Mouse (Mus musculus) cerebellum, postnatal 36 days (tissue): ENCODE results near the gene Hmcn1.

Source experiments
- DNase-seq, 2 experiments: peaks; one replicate each; pipeline ENCODE4 v3.0.0; 2021 to 2022; ENCODE audit warnings: mixed read lengths in 2 of 2

Hmcn1 gene

GRCm38 (mm10) chr1:150631035-150631855, 362.0 kb downstream of the Hmcn1 start:
- DNase-seq: no peak

GRCm38 (mm10) chr1:150623226-150623625, 370.0 kb downstream of the Hmcn1 start:
- no peak for DNase-seq

- DNase-seq: no peak
These were observed 382.7 kb downstream of the Hmcn1 start for GRCm38 (mm10) chr1:150610539-150610938.

GRCm38 (mm10) chr1:150606173-150606572, 387.1 kb downstream of the Hmcn1 start:
- no peak for DNase-seq

GRCm38 (mm10) chr1:150593614-150594013, 399.6 kb downstream of the Hmcn1 start:
- no peak for DNase-seq

- DNase-seq: peak; percentile 42 to 58
These were observed 402.0 kb downstream of the Hmcn1 start for GRCm38 (mm10) chr1:150591253-150591652.

- no peak for DNase-seq
These were observed 405.8 kb downstream of the Hmcn1 start for GRCm38 (mm10) chr1:150587410-150587809.

- no peak for DNase-seq
These were observed 408.8 kb downstream of the Hmcn1 start for GRCm38 (mm10) chr1:150584477-150584876.

- no peak for DNase-seq
These were observed 409.5 kb downstream of the Hmcn1 start for GRCm38 (mm10) chr1:150583734-150584133.

GRCm38 (mm10) chr1:150580561-150580960, 412.7 kb downstream of the Hmcn1 start:
- DNase-seq: no peak

GRCm38 (mm10) chr1:150573407-150573806, 419.8 kb downstream of the Hmcn1 start:
- DNase-seq: no peak

GRCm38 (mm10) chr1:150570562-150571156, 422.6 kb downstream of the Hmcn1 start:
- no peak for DNase-seq

GRCm38 (mm10) chr1:150569820-150570543, 423.3 kb downstream of the Hmcn1 start:
- DNase-seq: no peak

- no peak for DNase-seq
These were observed 426.9 kb downstream of the Hmcn1 start for GRCm38 (mm10) chr1:150566287-150566686.

GRCm38 (mm10) chr1:150556621-150557020, 436.6 kb downstream of the Hmcn1 start:
- no peak for DNase-seq

GRCm38 (mm10) chr1:150551390-150551789, 441.8 kb downstream of the Hmcn1 start:
- DNase-seq: no peak

GRCm38 (mm10) chr1:150546463-150546862, 446.8 kb downstream of the Hmcn1 start:
- no peak for DNase-seq

- peak; percentile 17 to 21 for DNase-seq
These were observed 453.0 kb downstream of the Hmcn1 start for GRCm38 (mm10) chr1:150540267-150540666.

GRCm38 (mm10) chr1:150537410-150538128, 455.7 kb downstream of the Hmcn1 start:
- no peak for DNase-seq

GRCm38 (mm10) chr1:150535770-150536534, 457.3 kb downstream of the Hmcn1 start:
- peak in 1 of 2 experiments; percentile 7 for DNase-seq

- no peak for DNase-seq
These were observed 458.6 kb downstream of the Hmcn1 start for GRCm38 (mm10) chr1:150534587-150534986.

GRCm38 (mm10) chr1:150513041-150513440, 480.2 kb downstream of the Hmcn1 start:
- DNase-seq: no peak
